Mouse (Mus musculus) stomach, embryonic 16.5 days (tissue): ENCODE data around the gene Cacna2d3. TPM values are rescaled to one million over a fixed set of nuclear protein-coding genes. Genes with fewer than 3 reads are reported as not detected.
A peak's percentile ranks its signal among the peaks of the same experiment; 100 is the strongest.

Experiments used
- ATAC-seq: fragments of 200-750 bp; cut with Nextera tagmentation; 2 replicates; pipeline ENCODE4 v1.8.0; 2017; ENCODE audit warnings: moderate number of reproducible peaks, moderate TSS enrichment; ENCODE audit not compliant: insufficient read depth, low FRiP score
- H3K27ac ChIP-seq: fragments of 300-500 bp; sonication (generic); 2 replicates; pipeline ENCODE4 v1.5.1; 2014; ENCODE audit warnings: low read length
- H3K27me3 ChIP-seq: fragments of 300-500 bp; sonication (generic); 2 replicates; pipeline ENCODE4 v1.6.1; 2014; ENCODE audit warnings: low read length, control low read depth, mixed read lengths; ENCODE audit not compliant: control insufficient read depth, insufficient read depth
- H3K36me3 ChIP-seq: fragments of 300-500 bp; sonication (generic); 2 replicates; pipeline ENCODE4 v1.6.1; 2014; ENCODE audit warnings: low read length; ENCODE audit not compliant: control insufficient read depth, insufficient read depth
- H3K4me1 ChIP-seq: fragments of 300-500 bp; sonication (generic); 2 replicates; pipeline ENCODE4 v1.6.1; 2014; ENCODE audit warnings: low read length, control low read depth, mixed read lengths; ENCODE audit not compliant: control insufficient read depth, insufficient read depth
- H3K4me2 ChIP-seq: fragments of 300-500 bp; sonication (generic); 2 replicates; pipeline ENCODE4 v1.6.1; 2014; ENCODE audit warnings: low read depth, low read length, mixed read lengths
- H3K4me3 ChIP-seq: fragments of 300-500 bp; sonication (generic); replicated peaks from 2 replicates; pipeline ENCODE4 v1.5.1; 2014; ENCODE audit warnings: mild to moderate bottlenecking, low read length
- H3K9ac ChIP-seq: fragments of 300-500 bp; sonication (generic); 2 replicates; pipeline ENCODE4 v1.6.1; 2014; ENCODE audit warnings: low read length
- H3K9me3 ChIP-seq: fragments of 300-500 bp; sonication (generic); replicated peaks from 2 replicates; pipeline ENCODE4 v1.6.1; 2016; ENCODE audit warnings: low read length, control low read depth; ENCODE audit not compliant: control insufficient read depth
- WGBS: fragments of 180-500 bp; shearing (Covaris S2); extraction: QIAGEN DNeasy Blood & Tissue Kit; methylation state at CpG from one replicate; pipeline ENCODE4 v1.1.7; 2014; 5-methylcytosine and 5-hydroxymethylcytosine counted together
- polyA plus RNA-seq: library from polyadenylated mRNA; unstranded; fragments of >200 nt; fragmentation: Nextera tagmentation; extraction: Ambion mirVana; gene quantifications from 2 replicates; pipeline ENCODE4 v1.2.1, GENCODE M21; 2015

Gene Cacna2d3
- polyA plus RNA-seq, 1 experiment from 2014 or later, result 1.6 TPM

DNA sequence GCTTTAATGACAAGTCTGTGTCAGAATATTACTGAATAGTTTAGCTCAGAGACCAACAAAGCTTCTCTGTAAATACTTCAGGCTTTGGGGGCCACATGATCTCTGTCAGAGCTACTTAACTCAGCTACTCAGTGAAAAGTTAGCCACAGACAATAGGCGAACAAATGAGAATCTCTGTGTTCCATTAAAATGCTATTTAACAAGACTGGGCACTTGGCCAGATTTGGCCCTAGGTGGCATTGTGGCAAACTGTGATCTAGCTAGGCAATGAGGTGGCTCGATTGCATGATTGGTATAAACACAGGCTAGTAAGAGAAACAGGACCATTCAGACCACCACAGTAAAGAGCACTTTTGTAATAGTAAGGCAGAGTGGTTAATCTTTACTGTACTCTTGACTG, 478.1 kb downstream of the Cacna2d3 start:
- ATAC-seq, result no peak
- no peak overlapping the region for H3K27ac ChIP-seq
- 0 out of 2 replicates have a peak, but pooled peaks cover 4% of the 10 kb centered on the region for H3K9me3 ChIP-seq
- H3K4me2 ChIP-seq, result no peak overlapping the region
- no peaks in the 10 kb centered on the region for H3K27me3 ChIP-seq
- no peak overlapping the region for H3K4me3 ChIP-seq
- H3K4me1 ChIP-seq, result no peaks in the 10 kb centered on the region
- 82% methylated on average over 2 of the region's 2 CpGs for WGBS
- H3K36me3 ChIP-seq, result no peaks in the 10 kb centered on the region
- H3K9ac ChIP-seq, result no peak overlapping the region

DNA sequence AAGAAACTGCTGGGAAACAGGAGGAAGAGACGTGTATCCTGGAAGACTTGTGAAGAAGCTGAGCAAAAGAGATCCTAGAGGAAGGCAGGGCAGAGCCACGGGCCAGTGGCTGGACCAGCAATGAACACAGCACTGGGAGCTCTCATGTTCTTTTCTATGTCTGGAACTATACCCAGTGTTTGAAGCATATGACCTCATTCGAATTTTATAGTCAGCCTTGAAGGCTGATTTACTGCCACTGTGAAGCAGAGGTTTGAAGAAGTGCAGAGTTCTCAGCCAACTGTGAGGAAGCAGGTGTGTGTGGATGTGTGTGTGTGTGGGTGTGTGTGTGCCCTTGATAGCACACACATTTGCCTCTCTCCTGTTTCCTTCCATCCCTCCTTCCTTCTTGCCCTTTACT, 483.2 kb downstream of the Cacna2d3 start:
- H3K9ac ChIP-seq, result no peak overlapping the region
- H3K36me3 ChIP-seq, result no peaks in the 10 kb centered on the region
- ATAC-seq, result no peak
- H3K4me1 ChIP-seq, result no peaks in the 10 kb centered on the region
- 77% methylated on average over 3 of the region's 3 CpGs for WGBS
- H3K27me3 ChIP-seq, result no peaks in the 10 kb centered on the region
- no peak overlapping the region for H3K4me2 ChIP-seq
- no peak overlapping the region for H3K27ac ChIP-seq
- no peaks in the 10 kb centered on the region for H3K9me3 ChIP-seq
- no peak overlapping the region for H3K4me3 ChIP-seq

DNA sequence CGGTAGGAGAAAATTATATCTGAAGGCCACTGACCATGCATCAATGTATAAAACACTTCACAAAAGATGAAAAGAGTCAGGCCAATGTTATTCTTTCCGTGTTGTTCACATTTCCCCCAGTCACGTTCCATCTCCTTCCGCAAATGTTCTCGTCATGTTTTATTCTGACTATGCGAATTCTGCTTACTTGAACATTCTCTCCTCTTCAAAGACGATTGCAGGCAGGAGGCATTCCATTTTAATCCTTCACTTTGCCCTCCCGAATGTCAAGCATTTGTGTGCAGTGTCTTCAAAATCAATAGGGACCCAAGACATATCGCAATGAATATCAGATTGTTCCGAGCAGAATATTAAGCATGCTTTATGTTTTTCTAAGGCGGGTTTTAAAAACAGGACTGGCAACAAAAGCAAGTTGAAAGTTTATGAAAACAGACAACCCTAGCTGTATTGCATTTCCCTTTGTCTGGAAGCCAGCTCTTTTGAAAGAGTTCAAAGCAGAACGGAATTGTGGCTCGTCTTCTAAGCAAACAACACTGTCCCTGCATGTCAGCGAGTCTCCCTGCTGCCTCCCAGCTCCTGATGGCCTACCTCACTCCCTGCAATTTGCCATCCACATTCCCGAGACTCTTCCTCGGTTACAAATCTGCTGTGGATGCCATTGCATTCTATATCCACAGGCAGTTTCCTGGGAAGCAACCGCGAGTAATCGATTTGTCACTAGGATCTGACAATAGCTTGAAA, 492.5 kb downstream of the Cacna2d3 start:
- H3K4me3 ChIP-seq, result no peak overlapping the region
- no peaks in the 10 kb centered on the region for H3K36me3 ChIP-seq
- no peak for ATAC-seq
- H3K4me1 ChIP-seq, result no peaks in the 10 kb centered on the region
- H3K9me3 ChIP-seq, result no peaks in the 10 kb centered on the region
- H3K27me3 ChIP-seq, result no peaks in the 10 kb centered on the region
- H3K27ac ChIP-seq, result no peak overlapping the region
- 62% methylated on average over 19 of the region's 19 CpGs for WGBS
- H3K9ac ChIP-seq, result no peak overlapping the region
- no peak overlapping the region for H3K4me2 ChIP-seq

- ATAC-seq, result no peak
- Histone ChIP-seq H3K4me2 (no peak overlapping the region), H3K4me3 (no peak overlapping the region), H3K4me1 (no peaks in the 10 kb centered on the region), H3K9me3 (no peaks in the 10 kb centered on the region), H3K27ac (no peak overlapping the region), H3K36me3 (no peaks in the 10 kb centered on the region), H3K27me3 (no peaks in the 10 kb centered on the region), H3K9ac (no peak overlapping the region)
These were observed 493.2 kb downstream of the Cacna2d3 start for GRCm38 (mm10) chr14:29228471-29228870.

DNA sequence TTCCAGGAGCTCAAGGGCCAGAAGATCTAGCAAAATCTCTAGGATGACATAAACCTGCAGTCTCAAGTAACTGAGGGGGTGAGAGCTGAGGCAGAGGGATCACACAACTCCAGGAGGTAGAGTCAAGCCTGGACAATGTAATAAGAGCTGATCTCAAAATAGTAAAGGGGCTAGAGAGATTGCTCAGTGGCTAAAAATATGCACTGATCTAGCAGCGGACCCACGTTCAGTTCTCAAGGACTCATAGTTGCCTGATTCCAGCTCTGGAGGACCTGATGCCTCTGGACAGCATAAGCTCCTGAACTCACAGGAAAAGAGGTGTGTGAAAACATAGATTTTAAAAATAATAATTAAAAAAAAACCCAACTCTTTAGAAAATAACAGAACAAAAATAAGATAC, 493.7 kb downstream of the Cacna2d3 start:
- no peaks in the 10 kb centered on the region for H3K4me1 ChIP-seq
- no peak overlapping the region for H3K27ac ChIP-seq
- 83% methylated on average over 2 of the region's 2 CpGs for WGBS
- no peak overlapping the region for H3K4me3 ChIP-seq
- no peaks in the 10 kb centered on the region for H3K36me3 ChIP-seq
- no peak overlapping the region for H3K4me2 ChIP-seq
- H3K27me3 ChIP-seq, result no peaks in the 10 kb centered on the region
- no peak overlapping the region for H3K9ac ChIP-seq
- ATAC-seq, result no peak
- no peaks in the 10 kb centered on the region for H3K9me3 ChIP-seq

- H3K4me1 ChIP-seq, result no peaks in the 10 kb centered on the region
- no peak overlapping the region for H3K4me2 ChIP-seq
- peak; percentile 47; the same call in 1 of the 2 replicates for ATAC-seq
- no peaks in the 10 kb centered on the region for H3K9me3 ChIP-seq
- H3K9ac ChIP-seq, result no peak overlapping the region
- 48% methylated on average over 2 of the region's 2 CpGs for WGBS
- no peaks in the 10 kb centered on the region for H3K36me3 ChIP-seq
- no peak overlapping the region for H3K4me3 ChIP-seq
- no peak overlapping the region for H3K27ac ChIP-seq
- H3K27me3 ChIP-seq, result no peaks in the 10 kb centered on the region
These were observed 495.8 kb downstream of the Cacna2d3 start for GRCm38 (mm10) chr14:29225754-29226365.

GRCm38 (mm10) chr14:29223012-29223411, 498.7 kb downstream of the Cacna2d3 start:
- 78% methylated on average over 1 of the region's 1 CpGs for WGBS
- H3K4me1 ChIP-seq, result no peaks in the 10 kb centered on the region
- no peak overlapping the region for H3K9ac ChIP-seq
- no peaks in the 10 kb centered on the region for H3K36me3 ChIP-seq
- no peak for ATAC-seq
- no peak overlapping the region for H3K27ac ChIP-seq
- H3K4me3 ChIP-seq, result no peak overlapping the region
- H3K27me3 ChIP-seq, result no peaks in the 10 kb centered on the region
- H3K4me2 ChIP-seq, result no peak overlapping the region
- H3K9me3 ChIP-seq, result no peaks in the 10 kb centered on the region

DNA sequence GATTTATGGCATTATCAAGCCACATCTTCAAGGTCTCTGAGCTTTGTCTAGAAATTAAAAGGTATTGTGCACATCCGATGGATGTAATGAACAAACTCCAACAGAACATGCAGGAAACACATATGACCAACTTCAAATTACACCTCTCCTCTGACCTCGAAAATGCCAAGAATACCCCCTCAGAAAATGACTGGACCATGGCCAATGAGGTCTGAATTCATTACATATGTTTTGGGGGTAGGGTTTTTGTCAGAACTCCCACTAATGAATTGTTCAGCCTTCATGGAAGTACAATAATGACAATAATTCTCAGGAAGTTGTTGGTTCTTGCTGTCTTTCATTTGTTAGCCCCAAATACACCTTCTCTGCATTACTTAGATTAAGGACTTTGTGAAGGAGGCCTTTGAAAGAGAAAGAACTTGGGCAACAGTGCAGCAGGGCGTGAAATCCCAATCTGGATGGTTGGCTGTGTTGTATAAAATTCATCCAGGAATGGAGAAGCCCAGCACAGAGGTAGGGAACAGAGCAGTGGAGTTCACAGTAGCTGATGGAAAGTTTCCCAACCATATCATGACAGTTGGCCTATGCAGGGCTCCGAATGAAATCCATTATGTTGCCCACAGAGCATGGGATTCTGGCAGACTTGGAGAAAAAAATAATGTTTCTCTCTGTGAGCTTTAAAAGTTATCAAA, 499.3 kb downstream of the Cacna2d3 start:
- no peak for ATAC-seq
- H3K27ac ChIP-seq, result no peak overlapping the region
- H3K9ac ChIP-seq, result no peak overlapping the region
- no peaks in the 10 kb centered on the region for H3K36me3 ChIP-seq
- H3K4me3 ChIP-seq, result no peak overlapping the region
- H3K9me3 ChIP-seq, result no peaks in the 10 kb centered on the region
- no peak overlapping the region for H3K4me2 ChIP-seq
- WGBS, result 81% methylated on average over 4 of the region's 4 CpGs
- no peaks in the 10 kb centered on the region for H3K4me1 ChIP-seq
- H3K27me3 ChIP-seq, result no peaks in the 10 kb centered on the region

- no peaks in the 10 kb centered on the region for H3K36me3 ChIP-seq
- H3K9ac ChIP-seq, result no peak overlapping the region
- H3K4me1 ChIP-seq, result no peaks in the 10 kb centered on the region
- no peaks in the 10 kb centered on the region for H3K27me3 ChIP-seq
- no peak overlapping the region for H3K4me3 ChIP-seq
- no peak for ATAC-seq
- no peak overlapping the region for H3K4me2 ChIP-seq
- 76% methylated on average over 1 of the region's 1 CpGs for WGBS
- H3K27ac ChIP-seq, result no peak overlapping the region
- H3K9me3 ChIP-seq, result no peaks in the 10 kb centered on the region
These were observed 505.6 kb downstream of the Cacna2d3 start for GRCm38 (mm10) chr14:29216106-29216505.
